Mouse (Mus musculus) myocyte (in vitro differentiated cells): ENCODE results near the gene Spata1.

Experiments used
- CEBPB ChIP-seq: IDR thresholded peaks from 2 replicates; pipeline ENCODE4 v1.6.1; 2011; ENCODE audit warnings: mild to moderate bottlenecking, moderate library complexity; ENCODE audit not compliant: poor library complexity, insufficient read depth, severe bottlenecking
- MAX ChIP-seq: IDR thresholded peaks from one replicate; pipeline ENCODE4 v1.6.1; 2011; ENCODE audit warnings: low read depth, mild to moderate bottlenecking, control low read depth
- MYOD1 ChIP-seq, 3 experiments: IDR thresholded peaks; one replicate each; pipeline ENCODE4 v1.6.1; 2011; ENCODE audit warnings: control low read depth in 2 of 3, low read depth in 2 of 3, mild to moderate bottlenecking in 2 of 3, moderate library complexity in 1 of 3; ENCODE audit not compliant: insufficient read length in 2 of 3, control insufficient read depth in 1 of 3
- MYOG ChIP-seq, 3 experiments: IDR thresholded peaks; one replicate each; pipeline ENCODE4 v1.6.1; 2011; ENCODE audit warnings: control low read depth in 2 of 3, low read depth in 2 of 3, mild to moderate bottlenecking in 2 of 3; ENCODE audit not compliant: insufficient read length in 2 of 3, control insufficient read depth in 1 of 3, insufficient read depth in 1 of 3
- POLR2A ChIP-seq: IDR thresholded peaks from one replicate; pipeline ENCODE4 v1.6.1; 2011; ENCODE audit warnings: low read depth, mild to moderate bottlenecking, control low read depth, moderate library complexity; ENCODE audit not compliant: insufficient read length
- POLR2AphosphoS2 ChIP-seq: IDR thresholded peaks from one replicate; pipeline ENCODE4 v1.6.1; 2011; ENCODE audit warnings: low read depth, control low read depth; ENCODE audit not compliant: insufficient read length
- REST ChIP-seq: IDR thresholded peaks from one replicate; pipeline ENCODE4 v1.6.1; 2011; ENCODE audit warnings: mild to moderate bottlenecking, control low read depth, moderate library complexity; ENCODE audit not compliant: insufficient read depth, insufficient read length
- TCF12 ChIP-seq: IDR thresholded peaks from one replicate; pipeline ENCODE4 v1.6.1; 2011; ENCODE audit warnings: mild to moderate bottlenecking, control low read depth; ENCODE audit not compliant: poor library complexity, insufficient read depth, severe bottlenecking
- TCF3 ChIP-seq: IDR thresholded peaks from one replicate; pipeline ENCODE4 v1.6.1; 2011; ENCODE audit warnings: low read depth, control low read depth; ENCODE audit not compliant: insufficient read length
- USF1 ChIP-seq: IDR thresholded peaks from one replicate; pipeline ENCODE4 v1.6.1; 2011; ENCODE audit warnings: low read depth, mild to moderate bottlenecking, control low read depth, moderate library complexity

- no peak for TF ChIP-seq MAX
- no peak for TF ChIP-seq POLR2A
- no peak for TF ChIP-seq USF1
- TF ChIP-seq MYOD1 (IDR thresholded peaks at IDR 0.05; ENCODE audit: control insufficient read depth in 1 of 3, insufficient read length in 2 of 3, low read depth in 2 of 3) = no peak
- no peak for TF ChIP-seq REST
- no peak for TF ChIP-seq MYOG (IDR thresholded peaks at IDR 0.05; ENCODE audit: control insufficient read depth in 1 of 3, insufficient read depth in 1 of 3, insufficient read length in 2 of 3, low read depth in 2 of 3)
- TF ChIP-seq TCF12 = no peak
- no peak for TF ChIP-seq POLR2AphosphoS2
- TF ChIP-seq CEBPB = no peak
- no peak for TF ChIP-seq TCF3
These were observed 25.1 kb downstream of the Spata1 start for GRCm38 (mm10) chr3:146474428-146474827.
